ENCODE assay signal across 8 mouse cellular contexts in the genomic region with DNA sequence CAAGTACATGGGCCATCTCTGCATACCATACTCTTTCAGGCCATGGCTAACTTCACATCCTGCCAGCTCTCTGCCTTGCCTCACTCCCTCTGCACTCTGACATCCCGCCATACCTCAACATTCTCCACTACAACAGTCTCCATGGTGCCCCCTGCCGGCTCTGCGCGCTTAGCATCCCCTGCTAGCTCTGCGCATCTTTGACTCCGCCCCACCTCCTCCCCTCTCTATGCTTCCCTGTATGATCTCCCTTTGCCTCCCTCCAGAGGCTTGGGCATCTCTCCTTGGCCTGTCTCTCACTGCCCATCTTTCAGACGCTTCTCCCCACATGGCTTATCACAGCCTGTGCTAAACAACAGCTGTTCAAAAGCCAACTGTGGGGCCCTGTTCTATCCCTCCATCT.
DNase-seq lines count a peak whose midpoint lies in the region; ATAC-seq and TF ChIP-seq lines count a peak whose summit lies in the region.

No protein-coding gene starts in this region.

- DNase-seq in adrenal gland, postnatal 36 days = peak; percentile 88 to 92
- peak; percentile 81 for DNase-seq in embryonic facial prominence, embryonic 11.5 days (ENCODE audit: low spot score)
- DNase-seq in kidney, postnatal 25 days = peak; percentile 67 to 74
- peak; percentile 81 for DNase-seq in lung, embryonic 14.5 days
- DNase-seq in right cerebral cortex, adult 18-20 months = peak; percentile 67
- peak; percentile 36 to 79 for DNase-seq in urinary bladder, postnatal 4 days (ENCODE audit: low spot score in 2 of 2)

- no peak overlapping the region for H3K4me2 ChIP-seq in embryonic facial prominence, embryonic 11.5 days (ENCODE audit: low read depth, low read length)
- no peak overlapping the region for H3K4me2 ChIP-seq in heart, embryonic 13.5 days
- H3K4me2 ChIP-seq in lung, embryonic 14.5 days = no peak overlapping the region

- no peak overlapping the region for H3K4me3 ChIP-seq in E14TG2a.4 (replicated peaks; ENCODE audit: low read length)
- no peak overlapping the region for H3K4me3 ChIP-seq in embryonic facial prominence, embryonic 11.5 days (ENCODE audit: low read depth, low read length)
- H3K4me3 ChIP-seq in heart, embryonic 13.5 days = no peak overlapping the region
- no peak overlapping the region for H3K4me3 ChIP-seq in lung, embryonic 14.5 days (ENCODE audit: low read depth, low read length)

- no peak overlapping the region for H3K27ac ChIP-seq in embryonic facial prominence, embryonic 11.5 days (replicated peaks; ENCODE audit: low read depth, low read length)
- H3K27ac ChIP-seq in heart, embryonic 13.5 days (replicated peaks) = 0 out of 2 replicates have a peak overlapping the region, but pooled peaks have one; percentile 55
- H3K27ac ChIP-seq in lung, embryonic 14.5 days (ENCODE audit: low read depth) = no peak overlapping the region

- no peaks in the 10 kb centered on the region for H3K27me3 ChIP-seq in E14TG2a.4 (ENCODE audit: insufficient read depth, low read length)
- H3K27me3 ChIP-seq in embryonic facial prominence, embryonic 11.5 days (ENCODE audit: control insufficient read depth, insufficient read depth, low read length) = no peaks in the 10 kb centered on the region
- 0 out of 2 replicates have a peak, but pooled peaks cover 6% of the 10 kb centered on the region for H3K27me3 ChIP-seq in heart, embryonic 13.5 days (replicated peaks)
- no peaks in the 10 kb centered on the region for H3K27me3 ChIP-seq in lung, embryonic 14.5 days (ENCODE audit: insufficient read depth, low read length)

- 5% methylated on average over 7 of the region's 7 CpGs for WGBS in embryonic facial prominence, embryonic 11.5 days
- 10% methylated on average over 7 of the region's 7 CpGs for WGBS in heart, embryonic 13.5 days
- WGBS in lung, embryonic 14.5 days = 15% methylated on average over 7 of the region's 7 CpGs

- 0 out of 2 replicates have a peak, but pooled peaks have one; percentile 17 for ATAC-seq in embryonic facial prominence, embryonic 11.5 days (replicated peaks; ENCODE audit: insufficient number of reproducible peaks, low FRiP score, low TSS enrichment, low read depth)
- no peak for ATAC-seq in heart, embryonic 13.5 days (ENCODE audit: extremely low read depth, insufficient number of reproducible peaks, low FRiP score, low TSS enrichment)
- peak; percentile 58 for ATAC-seq in lung, embryonic 14.5 days (ENCODE audit: insufficient read depth)

- H3K36me3 ChIP-seq in E14TG2a.4 (ENCODE audit: insufficient read depth, low read length) = no peaks in the 10 kb centered on the region
- H3K36me3 ChIP-seq in embryonic facial prominence, embryonic 11.5 days (replicated peaks; ENCODE audit: control insufficient read depth, insufficient read depth, low read depth, low read length) = no peaks in the 10 kb centered on the region
- no peaks in the 10 kb centered on the region for H3K36me3 ChIP-seq in heart, embryonic 13.5 days
- H3K36me3 ChIP-seq in lung, embryonic 14.5 days (ENCODE audit: insufficient read depth) = no peaks in the 10 kb centered on the region

- H3K9me3 ChIP-seq in E14TG2a.4 (ENCODE audit: low read length) = no peaks in the 10 kb centered on the region
- no peaks in the 10 kb centered on the region for H3K9me3 ChIP-seq in embryonic facial prominence, embryonic 11.5 days (replicated peaks; ENCODE audit: control insufficient read depth, low read length)
- no peaks in the 10 kb centered on the region for H3K9me3 ChIP-seq in heart, embryonic 13.5 days
- no peaks in the 10 kb centered on the region for H3K9me3 ChIP-seq in lung, embryonic 14.5 days (ENCODE audit: low read depth, low read length)

- no peak overlapping the region for H3K9ac ChIP-seq in embryonic facial prominence, embryonic 11.5 days (replicated peaks; ENCODE audit: low read length)
- H3K9ac ChIP-seq in heart, embryonic 13.5 days = no peak overlapping the region
- no peak overlapping the region for H3K9ac ChIP-seq in lung, embryonic 14.5 days

- peaks cover 26% of the 10 kb centered on the region for H3K4me1 ChIP-seq in E14TG2a.4 (replicated peaks; ENCODE audit: low read depth, low read length)
- no peaks in the 10 kb centered on the region for H3K4me1 ChIP-seq in embryonic facial prominence, embryonic 11.5 days (ENCODE audit: control insufficient read depth, insufficient read depth, low read length)
- peaks cover 34% of the 10 kb centered on the region for H3K4me1 ChIP-seq in heart, embryonic 13.5 days
- H3K4me1 ChIP-seq in lung, embryonic 14.5 days (ENCODE audit: insufficient read depth) = 0 out of 2 replicates have a peak, but pooled peaks cover 2% of the 10 kb centered on the region

- peak; percentile 66 for TF ChIP-seq CTCF in E14TG2a.4 (conservative IDR thresholded peaks at IDR 0.05; ENCODE audit: low read length)
- TF ChIP-seq CTCF in lung, embryonic 14.5 days (IDR thresholded peaks at IDR 0.05; ENCODE audit: low read depth) = peak; percentile 74
